ENCODE assay signal across 8 mouse cellular contexts in the genomic region with DNA sequence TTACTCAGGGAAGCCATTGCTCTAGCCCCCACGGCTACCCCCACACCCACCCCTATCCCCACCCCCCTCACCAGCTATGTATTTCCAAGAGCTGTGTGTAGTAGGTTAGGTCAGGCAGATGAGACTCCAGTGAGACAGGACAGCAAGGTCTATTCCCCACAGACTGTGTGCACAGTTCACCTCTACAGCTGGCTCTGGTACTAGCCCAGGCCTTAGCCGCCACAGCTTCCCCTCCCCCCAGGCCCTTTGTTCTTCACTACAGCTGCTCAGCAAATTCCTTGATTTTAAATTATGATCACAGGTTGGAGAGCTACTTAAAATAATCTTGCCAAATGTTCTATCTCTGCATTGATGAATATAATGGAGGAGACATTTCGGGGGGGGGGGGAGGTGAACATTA.
DNase-seq lines count a peak whose midpoint lies in the region; TF ChIP-seq lines count a peak whose summit lies in the region.

No protein-coding gene starts in this region.

- H3K27me3 ChIP-seq in E14TG2a.4 (ENCODE audit: insufficient read depth, low read length): no peaks in the 10 kb centered on the region
- H3K27me3 ChIP-seq in cerebellum, adult 2 months (ENCODE audit: control insufficient read depth, insufficient read depth, low read length): no peaks in the 10 kb centered on the region

- 48% methylated on average over 3 of the region's 3 CpGs for WGBS in cerebellum, adult 2 months

- no peak overlapping the region for H3K27ac ChIP-seq in cerebellum, adult 2 months (ENCODE audit: insufficient read depth, low read length)

- no peak for TF ChIP-seq CTCF in E14TG2a.4 (conservative IDR thresholded peaks at IDR 0.05; ENCODE audit: low read length)
- TF ChIP-seq CTCF in cerebellum, adult 2 months (IDR thresholded peaks at IDR 0.05; ENCODE audit: borderline replicate concordance, insufficient read depth, low read depth, low read length): no peak

- H3K36me3 ChIP-seq in E14TG2a.4 (ENCODE audit: insufficient read depth, low read length): no peaks in the 10 kb centered on the region

- peaks cover 57% of the 10 kb centered on the region for H3K4me1 ChIP-seq in E14TG2a.4 (replicated peaks; ENCODE audit: low read depth, low read length)
- H3K4me1 ChIP-seq in cerebellum, adult 2 months (ENCODE audit: control insufficient read depth, insufficient read depth, low read length): peaks cover 3% of the 10 kb centered on the region; the same call in 1 of the 2 replicates

- H3K4me3 ChIP-seq in E14TG2a.4 (replicated peaks; ENCODE audit: low read length): peak overlapping the region; percentile 48
- H3K4me3 ChIP-seq in cerebellum, adult 2 months (replicated peaks; ENCODE audit: insufficient read depth, low read depth, low read length): no peak overlapping the region

- no peaks in the 10 kb centered on the region for H3K9me3 ChIP-seq in E14TG2a.4 (ENCODE audit: low read length)

- DNase-seq in adipocyte (ENCODE audit: low spot score): peak; percentile 59
- DNase-seq in forelimb bud, embryonic 11.5 days (ENCODE audit: low read depth, low spot score): peak; percentile 78
- DNase-seq in kidney, adult 9 months: peak; percentile 83
- DNase-seq in mesoderm, embryonic 11.5 days (ENCODE audit: low read depth, low spot score): peak; percentile 84
- DNase-seq in thymus, postnatal 25 days: peak; percentile 62
- no peak for DNase-seq in cerebellum, adult 2 months
- DNase-seq in left cerebral cortex, adult 9 months (ENCODE audit: low spot score in 2 of 2): no peak

- no peak for TF ChIP-seq POLR2A in cerebellum, adult 2 months (IDR thresholded peaks at IDR 0.05; ENCODE audit: borderline replicate concordance, insufficient read depth, low read length)

Comparison
In these comparisons a context has a peak if more than half of its experiments do, and no peak if none do; other contexts are left out.
1. DNase-seq: peak in adipocyte (single experiment), forelimb bud, embryonic 11.5 days (single experiment), kidney, adult 9 months (single experiment), mesoderm, embryonic 11.5 days (single experiment) and thymus, postnatal 25 days (single experiment); none in cerebellum, adult 2 months (0 of 2) and left cerebral cortex, adult 9 months (0 of 2).